Mouse (Mus musculus): Measurements from ENCODE around the gene Zswim2. TPM values are rescaled to one million over a fixed set of nuclear protein-coding genes. Genes with fewer than 3 reads are reported as not detected.

Gene Zswim2
- not detected in 2 replicates for polyA plus RNA-seq (2012; rRNA removed)

DNA sequence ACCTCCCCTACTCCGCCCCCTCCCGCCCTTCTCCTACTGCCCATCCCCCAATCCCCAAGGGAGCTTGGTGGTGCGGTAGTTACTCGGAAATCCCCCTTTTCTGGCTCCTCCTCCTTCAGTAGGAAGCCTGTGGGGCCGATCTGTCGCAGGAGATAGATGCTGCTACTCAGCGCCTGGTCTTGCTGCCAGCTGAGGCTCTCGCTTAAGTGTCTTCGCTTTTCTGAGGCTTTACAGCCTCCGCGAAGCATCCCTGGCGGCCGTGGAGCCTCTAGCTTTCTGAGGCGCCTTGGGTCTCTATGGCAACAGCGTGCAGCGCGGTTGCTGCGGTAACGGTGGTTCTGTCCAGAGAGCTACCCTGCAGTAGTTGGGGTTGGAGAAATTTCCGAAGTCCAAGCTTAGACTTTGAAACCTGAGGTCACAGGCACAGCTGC, at the start of gene Zswim2:
Zswim2 (minus strand) TSS at position 298 of the 431 bp plus-strand sequence.

DNA sequence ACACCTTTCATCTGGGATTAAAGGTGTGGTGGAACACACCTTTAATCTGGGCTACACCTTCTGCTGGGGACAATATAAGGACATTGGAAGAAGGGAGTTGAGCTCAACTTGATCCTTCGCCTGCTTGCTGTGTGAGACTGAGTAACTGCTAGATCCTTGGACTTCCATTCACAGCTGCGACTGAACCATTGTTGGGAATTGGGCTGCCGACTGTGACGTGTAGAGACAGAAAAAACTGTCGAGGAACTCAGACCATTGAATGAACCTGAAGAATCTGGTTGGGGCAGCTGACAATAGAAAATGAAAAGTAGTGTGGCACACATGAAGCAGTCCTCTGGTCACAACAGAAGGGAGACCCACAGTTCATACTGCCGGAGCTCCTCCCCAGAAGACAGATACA, 49.2 kb upstream of the Zswim2 start, which contains the start of gene Gm13691:
Gm13691 (plus strand) TSS at position 301 of the 400 bp plus-strand sequence.

DNA sequence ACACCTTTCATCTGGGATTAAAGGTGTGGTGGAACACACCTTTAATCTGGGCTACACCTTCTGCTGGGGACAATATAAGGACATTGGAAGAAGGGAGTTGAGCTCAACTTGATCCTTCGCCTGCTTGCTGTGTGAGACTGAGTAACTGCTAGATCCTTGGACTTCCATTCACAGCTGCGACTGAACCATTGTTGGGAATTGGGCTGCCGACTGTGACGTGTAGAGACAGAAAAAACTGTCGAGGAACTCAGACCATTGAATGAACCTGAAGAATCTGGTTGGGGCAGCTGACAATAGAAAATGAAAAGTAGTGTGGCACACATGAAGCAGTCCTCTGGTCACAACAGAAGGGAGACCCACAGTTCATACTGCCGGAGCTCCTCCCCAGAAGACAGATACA, 43.4 kb upstream of the Zswim2 start, which contains the start of gene Gm13697:
Gm13697 (plus strand) TSS at position 301 of the 400 bp plus-strand sequence.

DNA sequence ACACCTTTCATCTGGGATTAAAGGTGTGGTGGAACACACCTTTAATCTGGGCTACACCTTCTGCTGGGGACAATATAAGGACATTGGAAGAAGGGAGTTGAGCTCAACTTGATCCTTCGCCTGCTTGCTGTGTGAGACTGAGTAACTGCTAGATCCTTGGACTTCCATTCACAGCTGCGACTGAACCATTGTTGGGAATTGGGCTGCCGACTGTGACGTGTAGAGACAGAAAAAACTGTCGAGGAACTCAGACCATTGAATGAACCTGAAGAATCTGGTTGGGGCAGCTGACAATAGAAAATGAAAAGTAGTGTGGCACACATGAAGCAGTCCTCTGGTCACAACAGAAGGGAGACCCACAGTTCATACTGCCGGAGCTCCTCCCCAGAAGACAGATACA, 37.6 kb upstream of the Zswim2 start, which contains the start of gene Gm13694:
Gm13694 (plus strand) TSS at position 301 of the 400 bp plus-strand sequence.

DNA sequence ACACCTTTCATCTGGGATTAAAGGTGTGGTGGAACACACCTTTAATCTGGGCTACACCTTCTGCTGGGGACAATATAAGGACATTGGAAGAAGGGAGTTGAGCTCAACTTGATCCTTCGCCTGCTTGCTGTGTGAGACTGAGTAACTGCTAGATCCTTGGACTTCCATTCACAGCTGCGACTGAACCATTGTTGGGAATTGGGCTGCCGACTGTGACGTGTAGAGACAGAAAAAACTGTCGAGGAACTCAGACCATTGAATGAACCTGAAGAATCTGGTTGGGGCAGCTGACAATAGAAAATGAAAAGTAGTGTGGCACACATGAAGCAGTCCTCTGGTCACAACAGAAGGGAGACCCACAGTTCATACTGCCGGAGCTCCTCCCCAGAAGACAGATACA, 31.8 kb upstream of the Zswim2 start, which contains the start of gene Gm13696:
Gm13696 (plus strand) TSS at position 301 of the 400 bp plus-strand sequence.

DNA sequence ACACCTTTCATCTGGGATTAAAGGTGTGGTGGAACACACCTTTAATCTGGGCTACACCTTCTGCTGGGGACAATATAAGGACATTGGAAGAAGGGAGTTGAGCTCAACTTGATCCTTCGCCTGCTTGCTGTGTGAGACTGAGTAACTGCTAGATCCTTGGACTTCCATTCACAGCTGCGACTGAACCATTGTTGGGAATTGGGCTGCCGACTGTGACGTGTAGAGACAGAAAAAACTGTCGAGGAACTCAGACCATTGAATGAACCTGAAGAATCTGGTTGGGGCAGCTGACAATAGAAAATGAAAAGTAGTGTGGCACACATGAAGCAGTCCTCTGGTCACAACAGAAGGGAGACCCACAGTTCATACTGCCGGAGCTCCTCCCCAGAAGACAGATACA, 26.0 kb upstream of the Zswim2 start, which contains the start of gene Gm13695:
Gm13695 (plus strand) TSS at position 301 of the 400 bp plus-strand sequence.

DNA sequence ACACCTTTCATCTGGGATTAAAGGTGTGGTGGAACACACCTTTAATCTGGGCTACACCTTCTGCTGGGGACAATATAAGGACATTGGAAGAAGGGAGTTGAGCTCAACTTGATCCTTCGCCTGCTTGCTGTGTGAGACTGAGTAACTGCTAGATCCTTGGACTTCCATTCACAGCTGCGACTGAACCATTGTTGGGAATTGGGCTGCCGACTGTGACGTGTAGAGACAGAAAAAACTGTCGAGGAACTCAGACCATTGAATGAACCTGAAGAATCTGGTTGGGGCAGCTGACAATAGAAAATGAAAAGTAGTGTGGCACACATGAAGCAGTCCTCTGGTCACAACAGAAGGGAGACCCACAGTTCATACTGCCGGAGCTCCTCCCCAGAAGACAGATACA, 20.2 kb upstream of the Zswim2 start, which contains the start of gene Gm13693:
Gm13693 (plus strand) TSS at position 301 of the 400 bp plus-strand sequence.

DNA sequence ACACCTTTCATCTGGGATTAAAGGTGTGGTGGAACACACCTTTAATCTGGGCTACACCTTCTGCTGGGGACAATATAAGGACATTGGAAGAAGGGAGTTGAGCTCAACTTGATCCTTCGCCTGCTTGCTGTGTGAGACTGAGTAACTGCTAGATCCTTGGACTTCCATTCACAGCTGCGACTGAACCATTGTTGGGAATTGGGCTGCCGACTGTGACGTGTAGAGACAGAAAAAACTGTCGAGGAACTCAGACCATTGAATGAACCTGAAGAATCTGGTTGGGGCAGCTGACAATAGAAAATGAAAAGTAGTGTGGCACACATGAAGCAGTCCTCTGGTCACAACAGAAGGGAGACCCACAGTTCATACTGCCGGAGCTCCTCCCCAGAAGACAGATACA, 14.4 kb upstream of the Zswim2 start, which contains the start of gene Gm13698:
Gm13698 (plus strand) TSS at position 301 of the 400 bp plus-strand sequence.

Other genes starting within 250 kb of the Zswim2 start
- 257 and 321 TPM in 2 replicates for gene Itgav, start 216.8 kb downstream of the Zswim2 start, polyA plus RNA-seq (2012; rRNA removed)
- 1.9 and 2.6 TPM in 2 replicates for gene Fam171b, start 128.6 kb downstream of the Zswim2 start, polyA plus RNA-seq (2012; rRNA removed)
- not detected in 2 replicates for gene Gm13698, start 14.5 kb upstream of the Zswim2 start, polyA plus RNA-seq (2012; rRNA removed)
- not detected in 2 replicates for gene Gm13693, start 20.3 kb upstream of the Zswim2 start, polyA plus RNA-seq (2012; rRNA removed)
- not detected in 2 replicates for gene Gm13695, start 26.1 kb upstream of the Zswim2 start, polyA plus RNA-seq (2012; rRNA removed)
- gene Gm13696, start 31.9 kb upstream of the Zswim2 start, polyA plus RNA-seq (2012; rRNA removed): not detected in 2 replicates
- gene Gm13694, start 37.7 kb upstream of the Zswim2 start, polyA plus RNA-seq (2012; rRNA removed): not detected in 2 replicates
- gene Gm13697, start 43.5 kb upstream of the Zswim2 start, polyA plus RNA-seq (2012; rRNA removed): not detected in 2 replicates
- not detected in 2 replicates for gene Gm13691, start 49.3 kb upstream of the Zswim2 start, polyA plus RNA-seq (2012; rRNA removed)

Data from ovary, adult 2 months (tissue).